Mouse (Mus musculus) lung, embryonic 16.5 days (tissue): Measurements from ENCODE around the gene Stk32c. TPM values are rescaled to one million over a fixed set of nuclear protein-coding genes. Genes with fewer than 3 reads are reported as not detected.

Experiments used
- ATAC-seq: fragments of 200-750 bp; cut with Nextera tagmentation; 2 replicates; pipeline ENCODE4 v1.8.0; 2017; ENCODE audit warnings: low read depth, mild to moderate bottlenecking, moderate library complexity
- H3K27ac ChIP-seq: fragments of 300-500 bp; sonication (generic); 2 replicates; pipeline ENCODE4 v1.5.1; 2014; ENCODE audit warnings: mild to moderate bottlenecking, control low read depth, low read length
- H3K27me3 ChIP-seq: fragments of 300-500 bp; sonication (generic); 2 replicates; pipeline ENCODE4 v1.6.1; 2014; ENCODE audit warnings: low read depth, low read length, mixed read lengths; ENCODE audit not compliant: control insufficient read depth, insufficient read depth
- H3K36me3 ChIP-seq: fragments of 300-500 bp; sonication (generic); 2 replicates; pipeline ENCODE4 v1.6.1; 2014; ENCODE audit warnings: low read length; ENCODE audit not compliant: control insufficient read depth, insufficient read depth
- H3K4me1 ChIP-seq: fragments of 300-500 bp; sonication (generic); replicated peaks from 2 replicates; pipeline ENCODE4 v1.6.1; 2014; ENCODE audit warnings: low read length, mixed read lengths; ENCODE audit not compliant: control insufficient read depth, insufficient read depth
- H3K4me2 ChIP-seq: fragments of 300-500 bp; sonication (generic); 2 replicates; pipeline ENCODE4 v1.6.1; 2014; ENCODE audit warnings: low read depth, low read length, control low read depth
- H3K4me3 ChIP-seq: fragments of 300-500 bp; sonication (generic); 2 replicates; pipeline ENCODE4 v1.5.1; 2014; ENCODE audit warnings: mild to moderate bottlenecking, low read length, control low read depth
- H3K9ac ChIP-seq: fragments of 300-500 bp; sonication (generic); 2 replicates; pipeline ENCODE4 v1.6.1; 2014; ENCODE audit warnings: low read length, control low read depth
- H3K9me3 ChIP-seq: fragments of 300-500 bp; sonication (generic); 2 replicates; pipeline ENCODE4 v1.6.1; 2016; ENCODE audit warnings: low read length; ENCODE audit not compliant: control insufficient read depth
- WGBS: fragments of 180-500 bp; shearing (Covaris S2); extraction: QIAGEN DNeasy Blood & Tissue Kit; methylation state at CpG from one replicate; pipeline ENCODE4 v1.1.7; 2014; 5-methylcytosine and 5-hydroxymethylcytosine counted together
- polyA plus RNA-seq: library from polyadenylated mRNA; unstranded; fragments of >200 nt; fragmentation: Nextera tagmentation; extraction: Ambion mirVana; gene quantifications from 2 replicates; pipeline ENCODE4 v1.2.1, GENCODE M21; 2015

Stk32c gene
- polyA plus RNA-seq, 1 experiment from 2014 or later = 0.18 TPM

DNA sequence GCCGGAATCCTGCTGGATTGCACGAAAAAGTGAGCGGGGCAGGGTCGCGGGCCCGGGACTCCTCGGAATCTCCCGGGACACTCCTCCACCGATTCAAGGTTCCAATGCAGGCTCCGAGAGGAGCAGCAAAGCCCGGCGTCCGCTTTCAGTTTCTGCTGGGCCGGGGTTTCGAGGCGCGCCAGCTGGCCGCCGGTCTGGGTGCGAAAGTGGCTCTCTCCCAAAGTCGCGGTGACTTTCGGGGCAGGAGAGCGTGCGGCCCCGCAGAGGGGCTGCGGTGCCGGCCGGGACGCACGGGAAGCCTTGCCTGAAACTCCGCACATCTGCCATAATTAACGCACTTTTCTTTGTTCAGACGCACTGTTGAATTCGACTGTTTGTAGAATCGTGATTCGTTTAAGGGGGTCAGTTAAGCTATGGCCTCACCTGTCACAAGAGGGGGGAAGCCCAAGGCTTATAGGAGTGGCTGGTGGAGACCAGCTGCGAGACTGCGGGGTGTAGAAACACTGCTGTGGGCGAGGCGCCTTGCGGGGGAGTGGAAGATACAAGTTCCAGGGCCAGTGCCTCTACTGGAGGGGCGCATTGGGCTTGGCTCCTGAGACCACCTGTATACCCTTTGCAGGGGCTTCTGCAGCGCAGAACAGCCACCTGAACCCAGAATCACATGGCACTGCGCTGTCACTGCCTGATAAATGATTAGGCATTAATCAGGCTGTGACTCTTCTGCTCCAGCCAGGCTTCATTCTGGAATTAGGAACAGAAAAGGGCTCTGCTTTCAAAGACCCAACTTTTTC, 35.7 kb upstream of the Stk32c start:
- Histone ChIP-seq H3K4me3 (peak overlapping the region; percentile 76), H3K4me1 (peaks cover 70% of the 10 kb centered on the region), H3K36me3 (no peaks in the 10 kb centered on the region), H3K9me3 (no peaks in the 10 kb centered on the region), H3K27me3 (no peaks in the 10 kb centered on the region), H3K4me2 (peak overlapping the region; percentile 69), H3K27ac (peak overlapping the region; percentile 95), H3K9ac (peak overlapping the region; percentile 86)
- 2% methylated on average over 45 of the region's 45 CpGs for WGBS
- ATAC-seq = peak; percentile 4

DNA sequence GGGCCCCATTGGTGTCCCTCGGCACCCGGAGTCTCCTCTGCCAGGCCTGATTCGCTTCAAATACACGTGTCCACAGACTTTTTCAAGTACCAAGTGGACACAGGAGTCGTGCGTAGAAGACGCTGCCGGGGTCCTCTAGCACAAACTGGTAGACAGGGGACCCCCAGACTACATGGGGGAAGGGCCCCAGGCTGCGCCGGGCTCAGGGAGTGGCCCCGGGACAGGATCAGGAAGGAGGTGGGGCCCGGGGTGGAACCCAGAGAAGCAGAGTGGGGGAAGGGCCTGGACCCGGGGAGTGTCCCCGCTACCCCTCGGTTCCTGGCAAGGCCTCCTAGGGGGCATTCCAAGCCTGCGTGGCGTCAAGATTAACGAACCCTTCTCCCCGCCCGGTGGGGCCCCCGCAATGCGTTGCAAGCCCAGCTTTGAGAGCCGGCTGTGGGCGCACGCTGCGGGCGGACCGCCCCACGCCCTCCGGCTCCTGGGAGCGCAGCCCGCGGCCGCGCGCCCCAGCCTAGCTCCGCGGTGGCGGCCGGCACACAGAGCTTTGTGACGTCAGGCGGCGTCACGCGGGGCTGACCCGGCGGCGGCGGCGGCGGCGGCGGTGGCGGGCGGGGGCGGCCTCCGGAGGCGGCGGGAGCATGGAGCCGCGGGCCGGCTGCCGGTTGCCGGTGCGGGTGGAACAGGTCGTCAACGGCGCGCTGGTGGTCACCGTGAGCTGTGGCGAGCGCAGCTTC, 34.9 kb upstream of the Stk32c start, which contains the start of gene Pwwp2b:
Gene Pwwp2b, plus strand, starts transcription at position 602 of the 734 bp plus-strand sequence.
- no peaks in the 10 kb centered on the region for H3K27me3 ChIP-seq
- ATAC-seq = peak; percentile 86
- peak within 1 kb of the TSS; percentile 76 for H3K4me3 ChIP-seq
- no peaks in the 10 kb centered on the region for H3K9me3 ChIP-seq
- no peaks in the 10 kb centered on the region for H3K36me3 ChIP-seq
- H3K27ac ChIP-seq = peak within 1 kb of the TSS; percentile 95
- peak within 1 kb of the TSS; percentile 86 for H3K9ac ChIP-seq
- H3K4me1 ChIP-seq = peaks cover 63% of the 10 kb centered on the region
- H3K4me2 ChIP-seq = peak within 1 kb of the TSS; percentile 69
- WGBS = under 1% methylated on average over 55 of the region's 72 CpGs

DNA sequence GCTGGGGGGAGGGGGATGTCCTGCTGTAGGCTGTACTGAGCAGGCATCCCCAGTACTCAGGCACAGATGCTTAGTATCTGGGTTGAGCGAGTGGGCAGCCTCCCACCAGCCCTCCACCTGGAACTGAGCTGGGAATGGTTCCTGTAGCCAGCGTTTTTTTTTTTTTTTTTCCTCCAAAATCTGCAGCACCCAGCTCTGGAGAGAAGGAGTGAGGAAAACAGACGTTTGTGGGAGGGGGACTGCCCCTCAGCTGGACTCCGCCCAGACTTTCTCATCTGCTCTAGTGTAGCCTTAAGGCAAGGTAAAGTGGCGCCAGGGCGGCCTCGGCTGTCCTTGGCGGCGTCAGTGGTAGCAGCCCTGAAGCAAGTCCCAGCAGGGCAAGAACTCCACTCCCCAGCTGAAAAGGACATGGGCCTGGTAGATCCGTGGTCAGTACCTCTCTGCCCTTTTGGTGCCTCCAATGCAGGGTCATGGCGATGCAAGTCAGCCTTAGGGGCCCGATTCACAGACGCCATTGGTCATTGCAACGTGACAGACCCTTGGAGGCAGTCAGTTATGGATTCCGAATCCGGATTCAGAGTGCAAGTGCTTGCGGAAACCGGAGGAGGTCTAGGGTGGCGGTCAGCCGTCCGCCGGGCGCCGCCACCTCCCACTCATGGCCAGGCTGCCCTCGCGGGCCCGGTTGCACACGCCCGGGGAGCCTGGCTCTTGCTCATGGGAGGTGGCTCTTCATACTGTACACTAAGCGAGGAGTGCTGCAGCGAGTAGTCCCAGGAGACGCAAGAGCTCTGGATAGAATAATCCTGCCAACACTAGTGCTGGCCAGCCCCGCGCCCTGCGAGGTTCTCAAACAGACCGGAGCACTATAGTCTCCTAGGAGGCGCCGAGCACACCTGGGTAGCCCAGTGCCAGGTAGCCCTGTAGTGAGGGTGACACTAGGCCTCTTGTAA, 34.1 kb upstream of the Stk32c start:
- 5% methylated on average over 38 of the region's 38 CpGs for WGBS
- Histone ChIP-seq H3K4me3 (peak overlapping the region; percentile 76), H3K4me1 (peaks cover 54% of the 10 kb centered on the region), H3K9ac (peak overlapping the region; percentile 86), H3K27me3 (no peaks in the 10 kb centered on the region), H3K27ac (peak overlapping the region; percentile 95), H3K36me3 (no peaks in the 10 kb centered on the region), H3K4me2 (peak overlapping the region; percentile 69), H3K9me3 (no peaks in the 10 kb centered on the region)
- ATAC-seq = peak; percentile 62

DNA sequence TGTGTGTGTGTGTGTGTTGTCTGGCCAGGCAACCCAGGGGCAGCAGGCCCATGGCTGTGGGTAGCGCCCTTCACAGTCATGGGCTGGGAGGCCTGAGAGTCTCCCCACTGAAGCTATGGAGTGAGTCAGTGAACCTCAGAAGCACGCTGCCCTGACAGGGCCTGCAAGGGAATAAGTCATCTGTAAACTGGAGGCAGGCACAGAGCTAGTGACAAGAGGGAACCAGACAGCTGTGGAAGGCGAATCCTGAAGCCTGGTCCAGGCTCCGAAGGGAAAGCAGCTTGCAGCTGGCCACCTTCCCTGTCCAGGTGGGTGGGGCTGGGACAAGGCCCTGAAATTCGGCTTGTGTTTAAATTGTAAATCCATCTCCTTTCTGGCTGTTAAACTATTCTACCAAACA, 33.0 kb upstream of the Stk32c start:
- ATAC-seq = no peak
- H3K27me3 ChIP-seq = no peaks in the 10 kb centered on the region
- no peak overlapping the region for H3K4me3 ChIP-seq
- no peak overlapping the region for H3K9ac ChIP-seq
- no peaks in the 10 kb centered on the region for H3K36me3 ChIP-seq
- H3K27ac ChIP-seq = no peak overlapping the region
- no peaks in the 10 kb centered on the region for H3K9me3 ChIP-seq
- peaks cover 43% of the 10 kb centered on the region for H3K4me1 ChIP-seq
- WGBS = 70% methylated on average over 5 of the region's 5 CpGs
- H3K4me2 ChIP-seq = no peak overlapping the region

DNA sequence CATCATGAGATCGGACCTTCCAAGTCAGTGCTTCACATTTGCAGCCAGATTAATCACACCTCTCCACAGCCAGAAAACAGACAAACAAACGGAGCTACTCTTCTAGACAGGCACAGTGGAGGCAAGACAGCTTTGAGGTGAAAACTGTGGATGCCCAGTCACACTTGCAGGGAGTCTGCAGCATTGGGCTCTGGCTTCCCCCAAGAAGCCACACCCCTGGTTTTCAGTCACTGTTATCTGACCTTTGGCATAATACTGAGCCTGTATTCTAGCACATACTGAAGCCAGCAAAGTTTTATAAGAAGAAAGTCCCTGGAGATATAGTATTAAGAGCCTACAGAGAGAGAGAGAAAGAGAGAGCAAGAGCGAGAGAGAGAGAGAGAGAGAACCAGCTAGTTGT, 26.3 kb upstream of the Stk32c start:
- Histone ChIP-seq H3K27me3 (no peaks in the 10 kb centered on the region), H3K27ac (no peak overlapping the region), H3K36me3 (no peaks in the 10 kb centered on the region), H3K4me3 (no peak overlapping the region), H3K9me3 (no peaks in the 10 kb centered on the region), H3K4me1 (peaks cover 5% of the 10 kb centered on the region), H3K4me2 (no peak overlapping the region), H3K9ac (no peak overlapping the region)
- ATAC-seq = no peak
- WGBS = 60% methylated on average over 3 of the region's 3 CpGs

DNA sequence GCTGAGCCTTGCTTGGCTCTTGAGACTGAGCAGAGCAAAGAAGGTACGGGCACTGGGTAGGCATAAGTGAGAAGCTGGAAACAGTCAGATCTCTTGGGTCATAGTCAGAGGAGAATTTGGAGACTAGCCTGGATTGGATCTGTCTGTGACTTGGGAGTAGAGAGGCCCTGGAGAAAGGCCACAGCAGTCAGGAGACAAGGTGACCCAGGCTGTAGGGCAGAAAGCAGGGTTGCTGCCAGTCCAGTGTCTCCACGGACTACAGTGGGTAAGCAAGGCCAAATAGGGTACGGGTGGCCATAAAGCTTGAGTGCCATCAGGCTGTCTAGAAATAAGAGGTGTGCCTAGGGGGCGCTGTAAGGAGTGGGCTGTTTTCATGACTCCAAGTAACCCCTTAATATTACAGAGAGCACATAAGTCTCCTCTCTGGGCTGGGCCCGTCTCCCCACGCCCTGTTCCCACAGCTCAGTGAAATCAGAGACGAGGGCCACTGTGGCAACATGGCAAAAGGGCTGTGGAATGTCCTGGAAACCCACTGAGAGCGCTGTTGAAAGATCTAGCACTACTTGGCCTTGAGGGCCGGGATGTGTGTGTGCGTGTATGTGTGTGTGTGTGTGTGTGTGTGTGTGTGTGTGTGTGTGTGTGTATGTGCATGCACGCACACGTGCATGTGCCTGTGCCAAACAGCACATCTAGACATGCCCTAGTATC, 22.7 kb upstream of the Stk32c start:
- Histone ChIP-seq H3K27ac (0 out of 2 replicates have a peak overlapping the region, but pooled peaks have one; percentile 3), H3K4me1 (peaks cover 12% of the 10 kb centered on the region), H3K9ac (no peak overlapping the region), H3K36me3 (no peaks in the 10 kb centered on the region), H3K4me2 (no peak overlapping the region), H3K9me3 (no peaks in the 10 kb centered on the region), H3K27me3 (no peaks in the 10 kb centered on the region), H3K4me3 (no peak overlapping the region)
- 0 out of 2 replicates have a peak, but pooled peaks have one; percentile 21 for ATAC-seq
- 63% methylated on average over 12 of the region's 12 CpGs for WGBS

DNA sequence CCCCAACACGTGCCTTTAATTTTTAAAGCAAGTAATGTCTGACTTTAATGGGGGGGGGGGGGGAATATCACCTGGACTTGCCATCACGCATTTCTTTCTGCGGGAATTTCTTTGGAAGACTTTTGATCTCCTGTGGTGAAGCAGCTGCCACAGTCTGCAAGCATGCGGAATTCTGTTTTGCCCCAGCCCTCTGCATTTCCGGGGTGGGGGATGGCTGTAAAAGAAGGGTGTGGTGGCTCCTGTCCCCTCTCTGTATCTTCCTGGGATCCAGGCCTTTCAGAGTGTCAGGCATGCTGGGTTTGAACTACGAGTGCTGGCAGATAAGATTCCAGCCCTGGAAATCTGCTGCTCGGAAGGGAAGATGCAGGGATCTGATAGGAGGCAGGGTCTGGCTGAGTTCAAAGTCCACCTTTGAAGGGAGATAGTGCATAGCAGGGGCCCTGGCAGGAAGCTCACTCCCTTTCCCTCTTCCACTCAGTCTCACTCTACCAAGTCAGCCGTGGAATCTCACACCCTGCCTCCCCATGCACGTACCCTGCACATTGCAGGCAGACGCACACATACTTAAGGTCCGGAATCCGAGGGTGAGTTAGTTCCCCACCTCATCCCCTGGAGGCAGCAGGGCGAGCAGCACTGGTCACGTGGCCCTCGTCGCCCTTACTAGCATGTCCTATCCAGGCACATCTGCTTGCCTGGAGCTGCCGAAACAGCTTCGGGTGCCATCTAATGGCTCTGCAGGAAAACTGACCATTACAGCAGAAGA, 21.5 kb upstream of the Stk32c start:
- H3K9me3 ChIP-seq = no peaks in the 10 kb centered on the region
- no peak overlapping the region for H3K4me3 ChIP-seq
- H3K27ac ChIP-seq = peak overlapping the region; percentile 38
- ATAC-seq = peak; percentile 66
- peak overlapping the region; percentile 38; the same call in 1 of the 2 replicates for H3K9ac ChIP-seq
- H3K4me2 ChIP-seq = peak overlapping the region; percentile 10; the same call in 1 of the 2 replicates
- 11% methylated on average over 18 of the region's 18 CpGs for WGBS
- H3K4me1 ChIP-seq = peaks cover 14% of the 10 kb centered on the region
- H3K27me3 ChIP-seq = no peaks in the 10 kb centered on the region
- no peaks in the 10 kb centered on the region for H3K36me3 ChIP-seq

DNA sequence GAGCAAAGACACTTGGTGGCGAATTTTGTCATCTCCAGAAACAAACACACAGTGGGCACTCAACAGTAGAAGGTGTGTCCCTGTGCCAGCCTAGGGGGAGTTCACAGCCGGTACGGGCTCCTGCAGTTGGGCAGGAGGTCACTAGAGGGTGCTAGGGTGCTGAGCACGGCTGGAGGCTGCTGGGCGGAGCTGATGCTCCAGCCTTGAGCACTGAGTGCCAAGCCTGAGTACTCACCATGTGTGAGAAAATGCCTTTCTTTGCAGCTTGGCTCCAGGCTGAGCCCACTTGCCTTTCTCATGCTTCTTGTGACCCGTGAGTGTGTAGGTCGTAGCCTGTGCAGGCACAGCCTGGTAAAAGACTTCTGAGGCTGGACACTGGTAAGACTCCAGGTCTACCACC, 20.6 kb upstream of the Stk32c start:
- peak overlapping the region; percentile 6; the same call in 1 of the 2 replicates for H3K4me2 ChIP-seq
- under 1% methylated on average over 7 of the region's 7 CpGs for WGBS
- ATAC-seq = peak; percentile 90
- H3K27me3 ChIP-seq = no peaks in the 10 kb centered on the region
- peaks cover 19% of the 10 kb centered on the region for H3K4me1 ChIP-seq
- H3K36me3 ChIP-seq = no peaks in the 10 kb centered on the region
- no peaks in the 10 kb centered on the region for H3K9me3 ChIP-seq
- H3K27ac ChIP-seq = peak overlapping the region; percentile 64; the same call in 1 of the 2 replicates
- no peak overlapping the region for H3K4me3 ChIP-seq
- H3K9ac ChIP-seq = peak overlapping the region; percentile 25; the same call in 1 of the 2 replicates
